Mouse (Mus musculus) stomach, embryonic 14.5 days (tissue): ENCODE data around the gene Tent4b. TPM values are rescaled to one million over a fixed set of nuclear protein-coding genes. Genes with fewer than 3 reads are reported as not detected.
A peak's percentile ranks its signal among the peaks of the same experiment; 100 is the strongest.

Experiments used
- ATAC-seq: fragments of 200-750 bp; cut with Nextera tagmentation; 2 replicates; pipeline ENCODE4 v1.8.0; 2017; ENCODE audit warnings: low read depth, moderate TSS enrichment; ENCODE audit not compliant: insufficient number of reproducible peaks, insufficient read depth, low FRiP score
- H3K27ac ChIP-seq: fragments of 300-500 bp; sonication (generic); 2 replicates; pipeline ENCODE4 v1.5.1; 2014; ENCODE audit warnings: mild to moderate bottlenecking, low read length, moderate library complexity, mixed read lengths
- H3K27me3 ChIP-seq: fragments of 300-500 bp; sonication (generic); 2 replicates; pipeline ENCODE4 v1.6.1; 2014; ENCODE audit warnings: low read length, control low read depth, mixed read lengths; ENCODE audit not compliant: control insufficient read depth, insufficient read depth
- H3K36me3 ChIP-seq: fragments of 300-500 bp; sonication (generic); 2 replicates; pipeline ENCODE4 v1.6.1; 2014; ENCODE audit warnings: mild to moderate bottlenecking, control low read depth, low read length, moderate library complexity, mixed read lengths; ENCODE audit not compliant: control insufficient read depth, insufficient read depth
- H3K4me1 ChIP-seq: fragments of 300-500 bp; sonication (generic); 2 replicates; pipeline ENCODE4 v1.6.1; 2014; ENCODE audit warnings: low read length, control low read depth, mixed read lengths; ENCODE audit not compliant: control insufficient read depth, insufficient read depth
- H3K4me2 ChIP-seq: fragments of 300-500 bp; sonication (generic); replicated peaks from 2 replicates; pipeline ENCODE4 v1.6.1; 2014; ENCODE audit warnings: low read depth, low read length, control low read depth
- H3K4me3 ChIP-seq: fragments of 300-500 bp; sonication (generic); 2 replicates; pipeline ENCODE4 v1.5.1; 2014; ENCODE audit warnings: low read depth, low read length, control low read depth
- H3K9ac ChIP-seq: fragments of 300-500 bp; sonication (generic); replicated peaks from 2 replicates; pipeline ENCODE4 v1.6.1; 2014; ENCODE audit warnings: low read depth, mild to moderate bottlenecking, control low read depth, low read length, moderate library complexity, mixed read lengths
- H3K9me3 ChIP-seq: fragments of 300-500 bp; sonication (generic); 2 replicates; pipeline ENCODE4 v1.6.1; 2016; ENCODE audit warnings: low read depth, low read length, control low read depth; ENCODE audit not compliant: control insufficient read depth
- WGBS: fragments of 180-500 bp; shearing (Covaris S2); extraction: QIAGEN DNeasy Blood & Tissue Kit; methylation state at CpG from one replicate; pipeline ENCODE4 v1.1.7; 2014; 5-methylcytosine and 5-hydroxymethylcytosine counted together
- polyA plus RNA-seq: library from polyadenylated mRNA; unstranded; fragments of >200 nt; fragmentation: Nextera tagmentation; extraction: Ambion mirVana; gene quantifications from 2 replicates; pipeline ENCODE4 v1.2.1, GENCODE M21; 2014

The Tent4b gene
- polyA plus RNA-seq, 1 experiment from 2014 or later = 12.5 TPM

GRCm38 (mm10) chr8:88293590-88294356 is 94.8 kb downstream of the Tent4b start:
- no peaks in the 10 kb centered on the region for H3K36me3 ChIP-seq
- H3K4me2 ChIP-seq = no peak overlapping the region
- no peak overlapping the region for H3K4me3 ChIP-seq
- no peaks in the 10 kb centered on the region for H3K4me1 ChIP-seq
- H3K27me3 ChIP-seq = no peaks in the 10 kb centered on the region
- no peak for ATAC-seq
- H3K9me3 ChIP-seq = no peaks in the 10 kb centered on the region
- H3K27ac ChIP-seq = no peak overlapping the region
- H3K9ac ChIP-seq = no peak overlapping the region
- 85% methylated on average over 9 of the region's 9 CpGs for WGBS

GRCm38 (mm10) chr8:88294977-88295376 is 96.0 kb downstream of the Tent4b start:
- Histone ChIP-seq H3K4me2 (no peak overlapping the region), H3K4me1 (no peaks in the 10 kb centered on the region), H3K27me3 (no peaks in the 10 kb centered on the region), H3K36me3 (no peaks in the 10 kb centered on the region), H3K9me3 (no peaks in the 10 kb centered on the region), H3K9ac (no peak overlapping the region), H3K4me3 (no peak overlapping the region), H3K27ac (no peak overlapping the region)
- WGBS = 84% methylated on average over 2 of the region's 2 CpGs
- no peak for ATAC-seq

GRCm38 (mm10) chr8:88297976-88298732 is 99.1 kb downstream of the Tent4b start:
- Histone ChIP-seq H3K4me1 (no peaks in the 10 kb centered on the region), H3K27ac (no peak overlapping the region), H3K9me3 (no peaks in the 10 kb centered on the region), H3K4me2 (no peak overlapping the region), H3K36me3 (no peaks in the 10 kb centered on the region), H3K27me3 (no peaks in the 10 kb centered on the region), H3K9ac (no peak overlapping the region), H3K4me3 (no peak overlapping the region)
- ATAC-seq = no peak
- WGBS = 44% methylated on average over 12 of the region's 12 CpGs

GRCm38 (mm10) chr8:88298733-88299103 is 99.7 kb downstream of the Tent4b start:
- H3K36me3 ChIP-seq = no peaks in the 10 kb centered on the region

DNA sequence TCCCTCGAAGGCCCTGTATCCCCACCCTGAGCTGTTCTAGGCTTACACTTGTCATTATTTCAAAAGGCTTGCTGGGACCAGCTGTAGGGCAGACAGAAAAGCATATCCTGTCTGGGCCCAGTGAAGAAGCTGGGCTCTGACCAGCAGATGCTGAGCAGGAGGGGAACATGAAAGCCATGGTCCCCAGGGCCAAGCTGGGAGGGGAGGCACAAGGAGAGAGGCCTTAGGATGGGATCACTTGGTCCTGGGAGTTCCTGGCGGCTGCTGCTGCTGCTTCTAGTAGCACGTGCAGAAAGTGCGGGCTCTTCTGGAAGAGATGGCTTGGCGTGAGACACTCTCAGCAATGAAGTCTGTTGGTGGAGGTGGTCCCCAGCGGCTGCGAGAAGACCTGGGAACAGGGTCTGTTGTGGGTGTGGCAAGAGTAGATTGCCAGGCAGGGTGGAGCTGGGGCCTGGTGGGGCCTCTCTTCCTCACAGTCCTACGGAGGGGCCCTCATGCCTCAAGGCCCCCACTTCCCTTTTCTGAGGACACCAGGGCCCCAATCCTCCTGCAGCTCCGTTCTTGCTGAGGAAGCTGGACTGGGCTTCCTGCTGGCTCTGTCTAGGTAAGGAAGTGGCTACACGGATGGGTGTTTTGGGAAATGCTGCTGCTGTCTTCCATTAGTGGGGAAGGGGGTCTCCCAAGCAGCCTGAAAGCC is 101.0 kb downstream of the Tent4b start:
- no peak overlapping the region for H3K9ac ChIP-seq
- H3K4me2 ChIP-seq = no peak overlapping the region
- H3K4me1 ChIP-seq = no peaks in the 10 kb centered on the region
- no peak overlapping the region for H3K4me3 ChIP-seq
- H3K36me3 ChIP-seq = no peaks in the 10 kb centered on the region
- no peaks in the 10 kb centered on the region for H3K27me3 ChIP-seq
- 66% methylated on average over 10 of the region's 10 CpGs for WGBS
- ATAC-seq = no peak
- H3K27ac ChIP-seq = peak overlapping the region; percentile 15; the same call in 1 of the 2 replicates
- H3K9me3 ChIP-seq = no peaks in the 10 kb centered on the region

More at GRCm38 (mm10) chr8:88298733-88299103, 99.7 kb downstream of the Tent4b start:
- Histone ChIP-seq H3K4me2 (no peak overlapping the region), H3K27me3 (no peaks in the 10 kb centered on the region), H3K27ac (no peak overlapping the region), H3K9me3 (no peaks in the 10 kb centered on the region), H3K4me1 (no peaks in the 10 kb centered on the region), H3K9ac (no peak overlapping the region), H3K4me3 (no peak overlapping the region)
- WGBS = 85% methylated on average over 10 of the region's 10 CpGs
- ATAC-seq = no peak

DNA sequence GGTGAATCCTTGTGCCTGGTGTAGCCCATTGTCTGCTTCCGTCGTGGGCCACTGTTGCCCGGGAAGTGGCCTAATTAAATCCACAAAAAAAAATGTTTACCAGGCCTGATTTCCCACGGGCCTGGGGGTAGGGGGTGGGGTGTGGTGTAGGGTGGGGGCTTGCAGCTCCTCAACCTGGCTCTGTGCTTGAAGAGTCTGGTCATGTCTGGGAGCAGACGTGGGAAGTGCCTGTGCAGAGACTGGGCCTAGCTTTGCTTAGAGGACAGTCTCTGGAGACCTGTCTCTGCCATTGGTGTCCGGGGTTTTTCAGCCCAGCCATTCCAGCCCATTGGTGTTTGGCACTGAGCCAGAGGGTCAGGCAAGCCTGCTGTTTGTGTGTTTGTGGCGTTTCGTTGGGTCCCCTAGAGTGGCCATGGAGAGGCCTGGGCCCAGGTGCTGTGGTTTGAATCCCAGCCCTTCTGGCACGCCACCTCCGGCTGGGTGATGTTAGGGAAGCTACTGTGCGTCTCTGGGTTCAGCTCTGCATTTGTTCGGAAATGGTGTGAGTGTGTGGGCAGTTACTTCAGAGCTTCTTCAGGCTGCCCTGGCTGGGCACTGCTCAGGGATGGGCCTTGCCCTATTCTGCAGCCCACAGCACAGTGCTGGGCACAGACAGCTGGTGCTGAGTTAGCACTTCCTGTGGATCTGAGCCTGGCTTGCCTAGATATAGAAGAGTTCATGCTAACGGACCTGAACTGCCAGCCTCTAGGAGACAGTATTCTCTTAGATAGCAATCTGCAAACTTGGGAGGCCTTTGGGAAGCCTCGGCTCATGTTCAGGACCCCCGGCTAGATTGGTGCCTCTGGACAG is 102.8 kb downstream of the Tent4b start:
- no peaks in the 10 kb centered on the region for H3K27me3 ChIP-seq
- ATAC-seq = no peak
- no peak overlapping the region for H3K27ac ChIP-seq
- no peak overlapping the region for H3K4me2 ChIP-seq
- H3K9me3 ChIP-seq = no peaks in the 10 kb centered on the region
- WGBS = 76% methylated on average over 15 of the region's 15 CpGs
- no peak overlapping the region for H3K4me3 ChIP-seq
- H3K36me3 ChIP-seq = no peaks in the 10 kb centered on the region
- no peak overlapping the region for H3K9ac ChIP-seq
- H3K4me1 ChIP-seq = no peaks in the 10 kb centered on the region

DNA sequence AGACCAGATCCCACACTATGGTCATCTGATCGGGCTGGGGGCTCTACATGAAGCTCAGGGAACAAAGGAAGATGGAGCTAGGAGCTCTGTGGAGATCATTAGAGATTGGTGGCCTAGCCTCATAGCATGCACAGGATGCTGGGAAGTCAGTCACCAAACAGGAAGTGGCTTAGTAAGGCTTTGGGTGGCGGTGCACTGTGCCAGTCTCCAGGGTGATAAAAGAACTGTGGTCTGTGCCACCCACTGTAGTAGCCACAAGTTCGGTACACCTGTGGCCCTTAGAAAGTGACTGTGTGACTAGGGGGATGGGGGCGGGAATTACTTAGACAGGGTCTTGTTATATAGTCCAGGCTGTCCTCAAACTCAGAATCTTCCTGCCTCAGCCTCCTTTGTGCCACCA is 106.8 kb downstream of the Tent4b start:
- 89% methylated on average over 4 of the region's 4 CpGs for WGBS

DNA sequence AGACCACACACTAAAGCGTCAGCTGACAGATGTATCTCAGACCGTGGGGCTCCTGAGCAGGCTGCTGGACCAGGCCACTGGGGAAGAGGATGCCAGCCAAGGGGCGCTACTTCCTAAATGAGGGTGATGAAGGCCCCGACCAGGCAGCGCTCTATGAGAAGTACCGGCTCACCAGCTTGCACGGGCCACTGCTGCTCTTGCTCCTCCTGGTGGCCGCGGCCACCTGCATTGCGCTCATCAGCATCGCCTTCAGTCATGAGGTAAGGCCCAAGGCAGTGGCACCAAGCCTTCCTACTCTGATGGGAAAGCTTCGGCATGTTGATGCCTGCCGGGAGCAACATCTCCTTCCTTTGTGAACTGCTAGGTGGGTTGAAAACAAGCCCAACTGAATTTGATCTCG is 107.5 kb downstream of the Tent4b start:
- Histone ChIP-seq H3K4me2 (no peak overlapping the region), H3K27ac (no peak overlapping the region), H3K9ac (no peak overlapping the region), H3K9me3 (no peaks in the 10 kb centered on the region), H3K4me1 (no peaks in the 10 kb centered on the region), H3K36me3 (no peaks in the 10 kb centered on the region), H3K27me3 (no peaks in the 10 kb centered on the region), H3K4me3 (no peak overlapping the region)
- ATAC-seq = no peak
- 68% methylated on average over 14 of the region's 14 CpGs for WGBS

More for the DNA sequence above, 106.8 kb downstream of the Tent4b start:
- no peaks in the 10 kb centered on the region for H3K27me3 ChIP-seq
- H3K27ac ChIP-seq = no peak overlapping the region
- H3K4me3 ChIP-seq = no peak overlapping the region
- no peak overlapping the region for H3K4me2 ChIP-seq
- no peaks in the 10 kb centered on the region for H3K4me1 ChIP-seq
- H3K36me3 ChIP-seq = no peaks in the 10 kb centered on the region
- no peak overlapping the region for H3K9ac ChIP-seq
- H3K9me3 ChIP-seq = no peaks in the 10 kb centered on the region
- no peak for ATAC-seq
